Mouse (Mus musculus): ENCODE results near the gene Rps12. TPM values are rescaled to one million over a fixed set of nuclear protein-coding genes. Genes with fewer than 3 reads are reported as not detected.
"Not testable (repeated sequence)": the region's sequence is repeated elsewhere in the genome, so short reads cannot be mapped to it uniquely, and the experiment has no call there.

The Rps12 gene
- total RNA-seq (2021): 100 to 1,000 TPM; 184 to 187 TPM
- long read RNA-seq, experiment 1, transcript Rps12-204 (4 exons, 474 nt): minor isoform, 10 of 44 reads
- long read RNA-seq, experiment 1, transcript Rps12-203 (6 exons, 584 nt): major isoform, 24 of 44 reads
- long read RNA-seq, experiment 1, transcript Rps12-207 (2 exons, 488 nt): minor isoform, 6 of 44 reads
- long read RNA-seq, experiment 1, partial matches to known transcripts: 2 of 44 reads
- long read RNA-seq, experiment 1, other reads (novel, unspliced or antisense): 2 of 44 reads
- long read RNA-seq, experiment 2, transcript Rps12-203 (6 exons, 584 nt): major isoform, 23 of 29 reads
- long read RNA-seq, experiment 2, partial matches to known transcripts: 1 of 29 reads
- long read RNA-seq, experiment 2, other reads (novel, unspliced or antisense): 1 of 29 reads

DNA sequence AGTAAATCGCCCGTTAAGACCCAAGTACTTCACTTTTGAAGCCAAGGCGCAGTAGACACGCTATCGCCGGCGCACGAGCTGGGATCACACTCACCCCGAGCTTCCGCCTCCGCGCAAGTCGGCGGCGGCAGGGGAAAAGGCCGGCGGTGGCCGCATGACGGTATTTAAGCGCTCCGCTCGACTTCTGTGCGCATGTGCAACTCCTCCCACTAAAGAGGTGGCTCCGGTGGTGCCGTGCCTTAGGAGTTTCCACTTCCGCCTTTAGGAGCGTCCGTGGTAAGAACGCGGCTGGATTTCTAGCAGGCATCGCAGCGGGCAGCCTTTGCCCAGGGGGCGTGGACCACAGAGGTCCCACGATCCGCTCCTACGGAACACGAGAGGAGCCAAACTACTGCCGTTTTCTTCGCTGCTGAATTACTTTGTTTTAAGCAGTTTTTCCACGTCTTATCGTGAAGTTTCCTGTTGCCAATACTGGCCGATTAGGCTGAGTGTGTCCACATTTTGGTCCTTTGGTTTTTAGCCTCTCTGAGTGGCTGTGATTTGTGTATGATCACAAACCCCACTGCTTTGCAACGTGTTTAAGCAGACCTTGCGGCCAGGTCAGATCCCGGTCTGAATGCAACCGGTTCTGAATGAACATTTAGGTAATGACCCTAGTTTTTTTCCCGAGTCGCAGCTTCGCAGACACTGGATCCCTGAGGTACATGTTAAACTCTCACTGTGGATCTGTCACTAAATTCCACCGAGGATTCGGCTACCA lies at the start of gene Rps12:
TSS of gene Rps12 (minus strand) at position 214 of the 760 bp plus-strand sequence.
- DNase-seq: peak; percentile 97

GRCm38 (mm10) chr10:23836003-23836964 lies 49.2 kb upstream of the Rps12 start:
- no peak for DNase-seq

DNA sequence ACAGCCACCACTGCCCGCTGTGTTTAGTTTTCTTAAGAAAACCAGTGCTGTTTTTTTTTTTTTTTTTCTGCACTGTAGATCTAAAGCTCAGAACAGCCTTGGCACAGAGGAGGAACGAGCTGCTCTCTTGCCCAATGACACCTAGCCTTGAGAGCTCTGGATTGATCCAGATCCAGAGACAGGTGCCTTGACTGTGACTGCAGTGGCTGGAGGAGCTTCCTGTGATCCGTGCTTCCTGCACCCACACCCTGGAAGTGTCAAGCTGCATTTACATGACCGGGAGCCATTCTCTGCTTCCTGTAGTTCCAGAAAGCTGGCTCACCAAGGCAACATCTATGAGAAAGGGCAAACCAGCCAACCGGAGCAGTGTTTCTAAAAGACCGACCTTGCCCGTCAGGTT lies 39.4 kb upstream of the Rps12 start:
- DNase-seq: no peak

DNA sequence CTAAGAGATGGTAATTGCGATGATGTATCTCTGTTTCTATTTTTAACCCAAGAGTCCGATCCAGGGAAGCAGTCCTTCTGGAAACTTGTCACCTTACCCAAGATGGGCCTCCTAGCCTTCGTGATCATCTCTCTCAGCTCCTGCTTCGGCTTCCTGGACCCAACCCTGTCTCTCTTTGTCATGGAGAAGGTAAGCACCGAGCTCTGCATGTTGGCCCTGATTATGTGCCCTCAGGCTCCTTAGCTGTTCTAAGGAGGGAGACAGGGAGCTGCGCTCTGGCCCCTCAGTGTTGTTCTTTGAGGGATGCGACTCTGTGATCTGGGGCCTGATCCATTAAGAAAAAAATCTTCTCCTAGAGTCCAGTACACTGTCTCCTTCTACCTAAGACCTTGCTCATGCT lies 29.2 kb upstream of the Rps12 start:
- no peak for DNase-seq

- peak; percentile 13 for DNase-seq
Observed at GRCm38 (mm10) chr10:23815168-23815567, 28.1 kb upstream of the Rps12 start.

- no peak for DNase-seq
Observed at GRCm38 (mm10) chr10:23812852-23813766, 26.0 kb upstream of the Rps12 start.

GRCm38 (mm10) chr10:23812438-23812759 lies 25.3 kb upstream of the Rps12 start:
- no peak for DNase-seq

DNA sequence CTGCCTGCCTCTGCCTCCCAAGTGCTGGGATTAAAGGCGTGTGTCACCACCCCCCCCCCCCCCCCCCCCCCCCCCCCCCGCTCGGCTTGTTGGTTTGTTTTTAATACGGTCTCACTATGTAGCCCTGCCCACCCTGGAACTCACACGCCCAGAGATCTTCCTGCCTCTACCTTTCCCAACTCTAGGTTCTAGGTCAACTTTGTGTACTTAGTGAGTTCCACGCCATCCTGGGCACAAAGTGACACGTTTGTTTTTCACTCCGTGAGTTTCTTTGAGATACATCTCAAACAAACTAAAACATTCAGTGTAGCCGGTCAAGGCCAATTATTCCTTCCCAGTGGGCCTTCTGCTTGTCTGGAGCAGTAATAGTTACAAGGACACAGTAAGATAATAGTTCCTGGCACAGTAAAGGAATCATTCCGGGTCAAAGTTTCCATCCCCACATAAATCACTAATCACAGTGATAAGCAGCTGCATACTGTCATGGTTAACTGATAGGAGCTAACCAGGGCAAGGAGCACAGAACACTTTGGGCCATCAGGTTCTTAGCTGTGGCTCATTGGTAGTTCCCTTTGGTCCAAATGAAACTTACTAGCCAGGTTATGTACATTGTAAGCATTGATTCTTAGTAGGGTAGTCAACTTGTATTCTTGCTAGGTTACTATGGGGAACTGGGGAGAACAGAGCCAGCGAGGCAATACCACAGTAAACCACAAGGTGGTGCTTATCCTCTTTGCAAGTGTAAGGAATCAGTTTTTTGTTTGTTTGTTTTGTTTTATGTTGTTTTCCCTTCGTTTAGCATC lies 24.8 kb upstream of the Rps12 start:
- no peak for DNase-seq

GRCm38 (mm10) chr10:23806201-23806600 lies 19.1 kb upstream of the Rps12 start:
- no peak for DNase-seq

GRCm38 (mm10) chr10:23804665-23805064 lies 17.6 kb upstream of the Rps12 start:
- no peak for DNase-seq

- DNase-seq: no peak
Observed at GRCm38 (mm10) chr10:23802911-23803310, 15.8 kb upstream of the Rps12 start.

- no peak for DNase-seq
Observed at GRCm38 (mm10) chr10:23799933-23800332, 12.9 kb upstream of the Rps12 start.

DNA sequence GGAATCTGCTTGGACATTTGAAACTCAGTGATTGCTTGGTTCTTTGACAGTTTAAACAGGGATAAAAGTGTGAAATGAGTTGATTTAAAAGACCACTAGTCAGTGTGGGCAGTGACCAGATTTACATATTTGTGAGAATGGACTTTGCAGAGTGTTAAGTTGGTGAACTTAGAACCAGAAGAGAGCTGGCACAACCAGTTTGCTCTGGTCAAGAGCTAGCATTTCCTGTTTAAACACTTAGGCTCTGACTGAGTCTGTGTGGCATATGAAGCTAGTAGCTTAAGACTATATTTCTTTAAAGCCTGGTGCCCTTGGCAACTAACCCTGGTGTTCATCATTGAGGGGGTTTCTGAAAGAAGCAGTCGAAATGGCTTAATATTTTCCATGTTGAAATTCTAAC lies 11.1 kb upstream of the Rps12 start:
- no peak for DNase-seq

- DNase-seq: no peak
Observed at GRCm38 (mm10) chr10:23797606-23798005, 10.5 kb upstream of the Rps12 start.

GRCm38 (mm10) chr10:23796551-23797503 lies 9.8 kb upstream of the Rps12 start, which contains the start of gene Slc18b1:
TSS of gene Slc18b1 (plus strand) at chr10:23796986.
- peak; percentile 10 for DNase-seq

DNA sequence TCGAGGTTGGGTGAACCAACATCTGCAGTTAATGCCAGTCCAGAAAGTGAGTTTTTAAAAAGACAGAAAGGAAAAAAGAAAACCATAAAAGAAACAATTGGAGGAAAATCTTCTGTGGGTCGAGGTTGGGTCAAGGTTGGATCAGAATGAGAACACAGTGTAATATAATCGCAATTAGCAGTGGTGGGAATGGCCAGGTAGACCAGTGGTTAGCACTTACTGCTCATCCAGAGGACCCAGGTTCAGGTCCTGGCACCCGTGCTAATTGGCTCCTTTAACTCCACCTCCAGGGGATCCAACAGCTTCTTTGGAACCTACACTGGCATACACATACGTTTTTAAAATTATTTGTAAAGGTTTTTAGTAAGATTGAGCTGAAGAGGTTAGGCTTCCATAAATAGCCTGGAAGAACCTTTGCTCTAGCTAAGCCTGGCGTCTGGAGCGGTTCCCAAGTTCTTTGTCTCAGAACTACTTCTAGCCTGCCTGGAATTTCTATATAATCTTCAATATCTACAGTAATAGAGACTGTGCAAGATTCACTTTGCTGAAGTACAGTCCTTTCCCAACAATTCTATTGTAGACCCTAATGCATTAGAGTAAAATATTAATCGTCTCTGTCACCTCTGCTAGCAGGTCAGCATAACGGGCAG lies 8.9 kb upstream of the Rps12 start:
- DNase-seq: no peak

DNA sequence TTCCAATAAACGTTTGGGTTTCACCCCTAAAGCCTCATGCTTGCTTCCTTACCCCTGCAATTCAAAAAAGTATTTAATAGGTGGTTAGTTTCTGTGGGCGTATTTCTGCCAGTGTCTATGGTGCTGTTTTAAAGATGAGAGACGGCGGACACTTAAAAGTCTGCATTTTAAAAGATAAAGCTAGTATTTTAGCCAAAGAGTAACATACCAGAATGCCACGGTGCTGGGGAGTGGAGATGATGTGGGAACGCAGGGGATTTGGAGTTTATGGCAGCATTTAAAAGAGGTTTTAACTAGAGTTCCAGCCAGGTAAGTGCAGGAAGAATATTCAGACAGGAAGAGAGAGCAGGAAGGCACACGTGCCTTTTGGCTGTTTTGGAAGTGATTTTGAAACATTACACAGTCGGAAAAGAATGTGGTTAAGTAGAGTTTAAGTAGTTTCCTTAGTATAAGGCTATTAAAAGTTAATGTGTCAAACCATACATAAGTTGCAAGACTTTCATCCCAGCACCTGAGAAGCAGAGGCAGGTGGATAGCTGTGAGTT lies 1.1 kb upstream of the Rps12 start:
- no peak for DNase-seq

DNA sequence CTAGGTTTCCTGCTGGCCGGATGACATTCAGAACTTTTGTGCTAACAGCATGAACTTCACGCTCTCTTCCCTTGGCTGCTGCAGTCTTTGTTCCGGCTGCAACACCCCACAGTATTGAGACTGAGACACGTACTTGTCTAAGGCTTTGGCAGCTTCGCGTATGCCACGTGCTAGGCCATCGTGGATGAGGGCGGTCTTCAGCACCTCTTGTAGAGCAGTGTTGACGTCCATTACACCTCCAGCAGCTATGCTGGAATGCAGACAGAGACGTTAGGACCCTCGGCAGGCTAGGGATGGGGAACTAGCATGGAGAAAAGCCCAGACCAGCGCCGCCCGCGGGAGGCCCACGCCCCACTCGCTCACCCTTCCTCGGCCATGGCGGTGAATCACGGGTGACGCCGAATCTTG lies 440 bp downstream of the Rps12 start:
- not testable (repeated sequence) for DNase-seq

All from gastrocnemius, postnatal 25 days (tissue).